Mouse (Mus musculus): Measurements from ENCODE around the gene Hspa12a.

Hspa12a gene

GRCm38 (mm10) chr19:58822454-58823200, 120.8 kb downstream of the Hspa12a start:
- no peak for DNase-seq (ENCODE audit: low spot score)

DNA sequence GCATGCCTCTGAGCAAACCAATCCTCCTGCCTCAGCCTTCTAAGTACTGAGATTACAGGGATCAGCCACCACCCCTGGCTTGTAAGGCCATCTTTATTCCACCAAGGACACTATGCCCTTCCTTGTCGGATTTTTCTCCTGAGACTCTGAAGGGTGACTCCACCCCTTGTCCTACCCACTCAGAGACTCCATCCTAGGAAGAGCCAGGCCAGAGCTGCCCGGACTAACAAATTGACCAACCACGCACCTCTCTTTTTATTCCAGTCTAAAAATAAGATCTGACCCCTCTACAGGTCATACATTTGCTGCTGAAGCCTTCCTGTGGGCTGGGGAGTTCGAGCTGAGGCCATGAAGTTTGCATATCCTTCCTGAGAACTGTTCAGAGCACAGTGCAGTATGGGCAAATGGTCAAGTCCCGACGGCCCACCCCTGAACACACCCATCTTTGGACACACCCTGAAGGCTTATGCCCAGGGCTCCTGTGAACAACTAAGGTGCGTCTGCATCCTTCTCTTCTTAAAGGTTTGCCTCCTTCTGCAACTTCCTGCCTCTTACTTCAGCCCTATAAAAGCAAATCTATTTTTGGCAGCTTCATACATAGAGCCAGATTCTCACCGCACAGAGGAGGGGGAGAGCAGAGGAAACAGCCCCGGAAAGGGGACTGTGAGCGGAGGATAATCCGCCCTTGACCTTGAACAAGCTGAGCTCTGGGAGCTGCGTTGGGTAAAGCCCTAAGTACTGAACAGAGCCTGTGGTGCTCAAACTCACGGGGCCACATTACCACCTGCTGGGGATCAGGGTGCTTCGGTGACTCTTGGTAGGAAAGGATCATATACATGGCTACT, 124.7 kb downstream of the Hspa12a start:
- no peak for DNase-seq (ENCODE audit: low spot score)

- no peak for DNase-seq (ENCODE audit: low spot score)
Measured at GRCm38 (mm10) chr19:58817398-58817797, 126.1 kb downstream of the Hspa12a start.

DNA sequence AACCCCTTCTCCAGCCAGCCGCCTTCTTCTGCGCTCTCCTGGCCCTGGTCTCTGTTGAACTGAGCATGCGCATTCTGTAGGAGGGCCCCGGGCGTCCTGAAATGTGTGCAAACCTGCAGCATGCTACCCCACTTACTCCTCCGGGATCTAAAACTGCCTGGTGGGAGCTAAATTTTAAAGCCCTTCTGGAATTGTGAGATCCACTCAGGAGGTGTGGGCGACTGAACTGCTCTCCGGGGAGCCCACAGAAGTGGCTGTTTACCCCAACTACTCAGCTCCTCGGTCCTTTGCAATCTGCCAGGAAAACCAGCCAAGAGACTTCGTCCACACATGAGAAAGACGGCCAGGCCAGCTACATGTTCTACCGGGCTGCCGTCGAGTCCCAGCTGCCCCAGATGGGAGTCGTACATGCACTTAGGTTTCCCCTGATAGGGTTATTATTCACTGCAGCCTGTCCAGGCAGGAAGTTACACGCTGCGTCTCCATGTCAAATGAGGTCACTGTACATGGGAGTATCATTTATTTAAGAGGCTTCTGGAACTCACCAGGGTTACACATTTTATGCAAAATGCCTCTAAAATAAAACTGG, 126.9 kb downstream of the Hspa12a start:
- no peak for DNase-seq (ENCODE audit: low spot score)

DNA sequence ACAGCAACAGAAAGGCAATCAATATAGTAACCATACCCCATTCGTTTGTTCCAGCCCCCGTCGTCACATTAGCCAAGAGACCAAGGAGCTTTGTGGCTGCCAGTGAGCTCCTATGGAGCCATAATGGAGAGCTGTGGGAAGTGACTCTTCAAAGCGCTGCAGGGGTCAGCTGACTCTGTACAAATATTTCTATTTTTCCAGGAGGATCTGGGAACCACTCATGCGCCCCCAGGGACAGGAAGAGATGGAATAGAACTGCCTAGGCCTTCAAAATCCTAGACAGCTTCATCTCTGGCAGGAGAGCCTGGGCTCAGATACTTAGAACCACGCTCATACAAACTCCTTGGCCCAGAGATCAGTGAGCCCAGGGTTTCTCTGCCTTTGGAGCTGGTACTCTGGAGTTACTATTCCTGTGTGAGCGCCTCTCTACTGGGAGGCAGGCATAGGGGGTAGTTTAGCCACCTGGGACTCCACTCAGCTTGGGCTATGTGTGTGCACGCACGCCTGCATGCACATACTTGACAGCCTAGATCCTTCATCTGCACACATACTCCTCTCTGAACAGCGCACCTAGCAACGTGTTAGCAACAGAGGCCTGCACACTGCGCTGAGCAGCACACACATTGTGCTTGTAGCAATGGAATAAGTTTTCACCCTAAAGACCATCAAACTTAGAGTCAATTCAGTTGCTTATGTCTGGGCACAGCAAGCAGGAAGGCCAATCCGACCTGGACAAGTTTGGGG, 128.1 kb downstream of the Hspa12a start:
- no peak for DNase-seq (ENCODE audit: low spot score)

DNA sequence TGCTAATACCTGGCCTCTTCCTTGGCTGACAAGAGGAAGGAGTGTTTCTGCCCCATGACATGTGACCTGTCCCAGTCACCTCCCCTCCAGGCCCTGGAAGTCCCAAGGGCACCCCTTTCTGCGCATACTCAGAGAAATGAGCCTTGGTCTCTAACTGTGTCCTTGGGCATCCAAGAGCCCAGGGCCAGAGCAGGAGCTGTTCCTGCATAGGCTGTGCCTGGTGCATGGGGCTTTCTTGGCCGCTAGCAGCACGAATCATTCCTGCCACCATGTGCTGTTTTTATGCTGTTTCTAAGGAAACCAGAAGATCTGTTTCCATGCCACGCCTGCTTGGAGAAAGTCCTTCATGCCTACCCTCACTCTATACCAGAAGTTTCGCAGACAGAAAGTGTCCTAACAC, 132.9 kb downstream of the Hspa12a start:
- DNase-seq (ENCODE audit: low spot score), result no peak

- DNase-seq (ENCODE audit: low spot score), result no peak
Measured at GRCm38 (mm10) chr19:58808864-58809263, 134.6 kb downstream of the Hspa12a start.

- peak; percentile 8 for DNase-seq (ENCODE audit: low spot score)
Measured at GRCm38 (mm10) chr19:58806364-58806763, 137.1 kb downstream of the Hspa12a start.

GRCm38 (mm10) chr19:58805191-58805779, 138.2 kb downstream of the Hspa12a start:
- no peak for DNase-seq (ENCODE audit: low spot score)

GRCm38 (mm10) chr19:58795114-58795669, 148.3 kb downstream of the Hspa12a start:
- DNase-seq (ENCODE audit: low spot score), result no peak

DNA sequence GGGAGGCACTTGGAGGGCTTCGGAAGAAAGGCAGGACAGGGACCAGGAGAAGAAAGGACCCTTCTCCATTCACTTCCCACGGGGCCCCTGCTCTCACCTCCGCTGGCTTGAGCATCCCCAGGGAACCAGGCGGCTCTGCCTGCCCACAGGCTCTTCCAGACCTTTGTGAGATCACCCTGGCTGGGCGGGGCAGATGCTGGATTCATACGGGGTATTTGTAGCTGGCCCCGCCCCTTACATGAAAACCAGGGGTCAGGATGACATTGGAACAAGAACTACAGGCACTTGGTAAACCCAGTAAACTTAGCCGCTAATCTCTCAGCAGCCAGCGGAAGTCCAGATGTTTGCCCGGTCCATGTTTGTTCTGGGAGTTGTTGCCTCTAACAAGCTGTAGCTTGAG, 149.2 kb downstream of the Hspa12a start, which contains the start of gene 1700019N19Rik:
TSS of gene 1700019N19Rik (minus strand) at position 178 of the 400 bp plus-strand sequence.
- no peak for DNase-seq (ENCODE audit: low spot score)

DNA sequence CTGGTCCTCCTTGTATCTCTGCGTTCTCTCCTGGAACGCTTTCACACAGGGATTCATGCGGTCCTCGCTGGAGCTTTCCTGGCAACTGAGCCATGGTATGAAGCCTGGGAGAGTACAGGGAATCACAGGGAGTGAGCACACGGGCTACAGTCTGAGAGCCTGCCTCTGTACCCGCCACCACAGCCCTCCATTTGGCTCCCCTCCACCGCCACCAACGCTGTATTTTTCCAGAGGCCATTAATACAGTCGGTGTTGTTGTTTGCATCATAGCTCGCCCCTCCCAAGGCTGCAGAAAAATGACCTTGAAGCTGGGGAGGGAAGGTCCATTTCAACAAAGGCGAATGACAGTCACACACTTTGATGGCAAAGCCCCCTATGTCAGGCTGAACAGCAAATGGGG, 154.3 kb downstream of the Hspa12a start:
- no peak for DNase-seq (ENCODE audit: low spot score)

GRCm38 (mm10) chr19:58783938-58784337, 159.5 kb downstream of the Hspa12a start:
- DNase-seq (ENCODE audit: low spot score), result no peak

DNA sequence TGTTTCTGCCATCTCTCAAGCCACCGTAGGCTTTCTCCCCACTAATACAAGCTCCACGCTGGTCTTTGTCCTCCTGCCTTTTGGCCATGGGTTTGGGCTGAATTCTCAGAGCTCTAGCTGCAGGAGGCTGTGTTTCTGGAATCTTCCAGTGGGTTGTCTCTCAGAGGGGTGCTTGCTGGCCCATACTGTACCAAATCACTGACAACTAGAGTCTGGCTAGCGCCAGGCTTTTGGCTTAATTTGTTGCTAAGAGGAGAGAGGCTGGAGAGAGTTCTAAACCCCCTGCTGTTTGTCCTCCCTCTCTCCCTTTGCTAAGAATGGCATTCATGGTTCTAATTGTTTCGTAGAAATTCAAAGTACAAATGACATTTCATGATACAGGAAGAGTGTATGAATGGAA, 161.9 kb downstream of the Hspa12a start:
- DNase-seq (ENCODE audit: low spot score), result no peak

DNA sequence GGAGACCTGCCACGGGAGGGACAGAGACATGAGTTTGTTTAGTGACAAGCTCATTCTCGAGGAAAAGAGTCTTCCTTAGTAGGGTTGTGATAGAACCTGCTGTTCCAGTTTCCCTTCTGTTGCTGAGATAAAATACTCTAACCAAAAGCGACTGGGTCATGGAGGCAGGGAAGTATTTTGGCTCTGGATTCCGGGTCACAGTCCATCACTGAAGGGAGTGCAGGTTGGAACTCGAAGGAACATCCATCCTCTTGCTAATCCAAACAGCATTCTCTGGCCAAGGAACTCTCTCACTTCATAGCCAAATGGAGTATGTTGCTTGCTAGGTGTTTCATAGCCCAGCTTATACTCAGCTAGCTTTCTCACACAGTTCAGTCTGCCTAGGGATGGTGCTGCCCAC, 167.0 kb downstream of the Hspa12a start:
- no peak for DNase-seq (ENCODE audit: low spot score)

DNA sequence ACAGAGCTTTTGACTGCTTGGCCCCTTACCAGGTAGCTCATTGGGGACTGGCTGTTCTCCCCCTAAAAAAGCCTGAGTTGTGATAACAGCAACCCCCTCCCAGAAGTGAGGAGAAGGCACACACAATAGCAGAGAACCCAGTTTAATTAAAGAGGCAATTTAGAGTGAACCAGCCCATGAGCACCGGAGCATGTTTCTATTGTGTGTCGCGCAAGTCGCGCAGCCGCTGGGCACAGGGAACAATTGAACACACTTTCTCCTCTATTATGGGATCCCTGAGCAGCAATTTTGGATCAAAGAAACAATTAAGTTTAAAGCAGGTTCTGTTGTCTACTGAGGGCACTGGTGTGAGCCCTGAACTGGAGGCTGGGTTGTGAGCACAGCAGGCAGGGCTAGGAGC, 176.1 kb downstream of the Hspa12a start:
- DNase-seq (ENCODE audit: low spot score), result no peak

- DNase-seq (ENCODE audit: low spot score), result no peak
Measured at GRCm38 (mm10) chr19:58762848-58763541, 180.5 kb downstream of the Hspa12a start.

GRCm38 (mm10) chr19:58762316-58762715, 181.1 kb downstream of the Hspa12a start:
- no peak for DNase-seq (ENCODE audit: low spot score)

DNA sequence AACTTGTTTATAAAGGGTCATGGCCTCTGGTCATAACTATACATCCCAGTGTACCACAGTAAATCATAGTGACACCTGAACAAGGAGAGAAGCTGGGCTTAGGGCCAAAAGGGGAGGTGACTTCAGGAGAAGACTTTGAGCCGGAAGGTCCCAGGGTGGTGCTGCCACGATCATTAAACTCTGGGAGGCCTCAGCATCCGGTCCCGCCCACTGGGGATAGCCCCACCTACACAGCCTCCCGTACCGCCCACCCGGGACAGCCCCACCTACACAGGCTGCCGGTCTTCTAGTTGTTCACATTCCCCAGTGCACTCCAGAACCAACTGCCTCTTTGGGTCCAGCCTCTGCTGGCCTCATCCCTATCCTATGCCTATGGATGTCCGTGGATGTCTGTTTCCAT, 184.0 kb downstream of the Hspa12a start, which contains the start of gene Pnliprp2:
TSS of gene Pnliprp2 (plus strand) at position 297 of the 400 bp plus-strand sequence.
- DNase-seq (ENCODE audit: low spot score), result no peak

GRCm38 (mm10) chr19:58758871-58759270, 184.6 kb downstream of the Hspa12a start:
- DNase-seq (ENCODE audit: low spot score), result no peak

DNA sequence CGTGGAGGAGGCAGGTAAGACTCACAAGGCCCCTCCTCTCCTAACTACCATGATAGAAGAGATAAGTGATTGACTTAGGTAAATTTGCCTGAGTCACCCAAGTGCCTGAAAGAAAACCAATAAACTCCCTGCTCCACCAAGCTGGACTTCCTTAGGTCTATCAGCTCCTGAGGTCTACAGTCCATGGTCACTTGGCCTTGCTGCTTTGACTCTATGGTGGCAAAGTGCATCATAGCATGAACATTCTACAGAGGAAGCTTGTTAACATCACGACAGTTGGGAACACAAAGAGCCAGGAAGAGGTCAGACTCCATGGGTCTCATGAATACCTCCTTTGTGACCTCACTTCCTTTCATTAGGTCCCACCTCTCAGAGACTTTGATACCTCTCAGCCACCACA, 191.9 kb downstream of the Hspa12a start:
- DNase-seq (ENCODE audit: low spot score), result no peak
